Mouse (Mus musculus) testis, postnatal 14 days (tissue): ENCODE data around the gene Aldh5a1.

ENCODE experiments used
- DNase-seq: peaks from one replicate; pipeline ENCODE4 v3.0.0; 2021; ENCODE audit warnings: low spot score

Gene Aldh5a1

DNA sequence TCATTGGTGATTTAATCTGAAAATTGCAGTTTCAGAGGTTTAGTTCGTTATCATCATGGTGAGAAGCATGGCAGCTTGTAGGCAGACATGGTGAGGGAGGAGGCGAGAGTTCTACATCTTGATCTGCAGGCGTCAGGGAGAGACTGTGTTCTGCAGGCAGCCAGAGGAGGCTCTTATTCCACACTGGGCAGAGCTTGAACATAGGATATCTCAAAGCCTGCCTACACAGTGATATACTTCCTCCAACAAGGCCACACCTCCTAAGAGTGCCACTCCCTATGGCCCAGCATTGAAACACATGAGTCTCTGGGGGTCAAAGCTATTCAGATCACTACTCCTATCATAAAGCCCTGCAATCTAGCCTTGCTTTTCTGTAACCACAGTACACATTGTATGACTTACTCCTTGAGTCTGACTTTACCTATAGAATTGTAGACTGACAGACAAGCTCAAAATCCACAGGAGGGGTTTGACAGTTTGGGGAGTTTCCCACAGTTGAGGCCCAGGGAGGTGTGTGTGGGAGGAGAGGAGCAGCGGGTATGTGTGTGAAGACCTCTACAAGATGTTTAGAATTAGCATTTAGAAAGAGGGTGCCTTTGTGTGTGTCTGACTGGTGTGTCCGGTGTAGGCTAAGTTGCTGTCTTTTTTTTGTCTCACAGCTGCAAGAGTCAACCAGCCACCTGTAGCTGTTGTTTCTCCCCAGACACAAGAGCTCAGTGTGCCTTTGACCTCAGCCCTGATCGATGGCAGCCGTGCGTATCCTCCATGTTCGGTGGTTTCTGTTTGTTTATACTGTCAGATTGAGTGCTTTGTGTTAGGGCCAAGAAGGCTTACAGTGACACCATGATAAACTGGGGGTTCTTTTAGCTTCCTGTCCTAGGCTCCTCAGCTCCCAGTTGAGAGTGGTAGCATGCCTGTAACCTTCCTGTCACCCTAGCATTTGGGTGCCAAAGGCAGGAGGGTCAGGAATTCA, 70.7 kb downstream of the Aldh5a1 start:
- no peak for DNase-seq

DNA sequence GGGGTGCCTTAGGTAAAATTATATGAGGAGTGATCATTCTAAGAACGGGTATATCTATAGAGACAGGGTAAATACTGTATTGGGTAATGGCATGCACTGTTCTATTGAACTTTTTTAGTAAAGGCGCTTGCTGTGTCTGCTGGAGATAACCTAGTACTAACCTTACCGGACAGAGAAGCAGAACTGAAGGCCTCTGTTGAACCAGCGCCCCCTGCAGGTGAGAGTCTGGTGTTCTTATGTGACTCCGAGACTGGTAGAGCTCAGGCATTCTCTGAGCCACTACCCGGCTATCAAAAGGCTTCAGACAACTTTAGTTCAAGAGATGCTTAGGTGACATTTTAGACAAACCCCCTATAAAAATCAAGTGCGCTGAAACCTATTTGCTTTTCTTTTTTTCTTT, 74.9 kb downstream of the Aldh5a1 start:
- peak; percentile 32 for DNase-seq

DNA sequence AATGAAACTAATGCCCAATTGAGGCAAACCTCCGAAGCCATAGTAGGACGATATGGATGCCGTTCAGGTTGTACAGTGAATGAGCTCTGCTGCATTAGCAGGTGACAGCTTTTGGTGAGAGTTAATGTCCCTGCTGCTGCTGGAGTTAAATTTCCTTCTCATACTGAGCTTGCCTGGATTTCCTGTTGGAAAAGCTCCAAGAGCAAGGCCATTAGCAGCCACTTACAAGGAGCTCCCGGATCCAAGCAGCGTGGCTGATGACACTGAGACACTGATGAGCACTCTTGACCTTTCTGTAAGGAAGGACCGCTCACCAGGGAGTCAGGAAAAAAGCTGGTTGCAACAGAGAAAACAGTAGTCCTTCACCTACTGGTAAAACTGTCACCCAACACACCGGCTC, 75.4 kb downstream of the Aldh5a1 start:
- no peak for DNase-seq

DNA sequence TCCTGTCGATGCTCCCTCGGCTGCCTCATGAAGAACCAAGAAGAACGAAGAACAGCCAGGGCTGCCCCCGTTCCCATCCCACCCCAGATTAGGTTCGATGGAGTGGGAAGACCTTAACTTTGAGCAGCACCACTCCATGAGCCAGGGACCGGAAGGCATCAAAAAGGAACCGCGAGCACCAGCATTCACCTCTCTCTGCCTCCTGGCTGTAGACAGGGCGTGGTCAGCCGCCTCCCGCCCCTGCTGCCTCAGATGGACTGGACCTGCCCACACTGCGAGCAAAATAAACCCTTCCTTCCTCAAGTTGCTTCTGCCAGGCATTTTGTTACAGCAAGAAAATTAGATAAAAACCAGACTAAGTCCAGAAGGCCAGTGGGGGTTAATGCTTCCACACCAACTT, 76.4 kb downstream of the Aldh5a1 start:
- no peak for DNase-seq

DNA sequence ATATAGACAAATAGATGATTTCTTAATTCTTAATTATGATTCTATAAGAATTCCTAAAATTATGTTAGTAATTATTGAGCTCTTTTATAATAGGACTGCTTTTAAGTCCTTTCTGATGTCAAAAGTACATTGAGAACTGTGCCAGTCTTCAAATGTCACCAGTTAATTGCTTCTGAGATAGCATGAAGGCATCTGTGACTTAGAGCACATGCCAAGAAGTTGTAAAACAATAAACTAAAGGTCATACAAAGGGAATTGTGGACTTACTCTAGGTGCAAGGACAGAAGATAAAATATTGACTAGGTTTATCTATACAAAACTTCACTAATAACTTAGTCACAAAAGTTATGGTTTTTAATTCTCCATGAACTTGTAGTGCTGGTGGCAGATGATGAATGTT, 78.3 kb downstream of the Aldh5a1 start:
- no peak for DNase-seq
